Mouse (Mus musculus) NIH3T3 (cell line): ENCODE measurements around the gene Myef2.
"Not testable (repeated sequence)": the region's sequence is repeated elsewhere in the genome, so short reads cannot be mapped to it uniquely, and the experiment has no call there.

Experiments
- DNase-seq: peaks from one replicate; pipeline ENCODE4 v3.0.0-alpha.2; 2012; ENCODE audit warnings: low read depth

Myef2 gene

DNA sequence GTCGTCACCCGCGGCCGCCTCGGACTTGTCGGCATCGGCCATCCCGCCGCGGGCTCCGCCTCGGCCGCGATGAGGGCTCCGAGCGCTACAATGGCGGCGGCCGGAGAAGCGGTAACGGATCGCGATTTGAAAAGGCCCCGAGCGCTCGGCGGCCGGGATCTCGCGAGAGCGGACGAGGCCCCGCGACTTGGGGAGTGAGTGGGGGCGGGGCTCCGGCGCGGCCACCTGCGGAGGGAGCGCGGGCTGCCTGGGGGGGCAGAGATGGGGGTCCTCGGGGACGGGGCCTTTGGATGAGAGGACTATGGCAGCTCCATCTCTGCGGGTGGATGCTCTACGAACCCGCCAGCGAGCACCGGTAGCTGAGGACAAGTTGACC is at the start of gene Myef2:
Gene Myef2, minus strand, starts transcription at position 185 of the 376 bp plus-strand sequence.
- DNase-seq: peak; percentile 94

GRCm38 (mm10) chr2:125162012-125162470 is 38.6 kb upstream of the Myef2 start:
- DNase-seq: no peak

DNA sequence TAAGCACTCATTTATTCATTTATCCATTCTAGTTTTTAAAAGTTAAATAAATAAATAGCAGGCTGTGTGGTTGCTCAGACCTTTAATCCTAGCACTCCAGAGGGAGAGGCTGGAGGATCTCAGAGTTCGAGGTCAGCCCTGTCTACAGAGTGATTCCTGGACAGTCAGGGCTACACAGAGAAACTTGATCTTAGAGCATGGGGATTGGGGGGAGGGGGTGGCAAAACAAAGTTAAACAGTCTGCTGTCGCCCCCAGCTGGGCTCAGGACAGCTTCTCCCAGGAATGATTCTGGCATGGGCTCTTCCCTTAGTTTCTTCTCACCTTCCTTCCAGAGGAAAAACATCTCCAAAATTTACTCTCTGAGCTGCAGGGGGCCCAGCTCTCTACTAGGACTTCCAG is 32.0 kb upstream of the Myef2 start:
- DNase-seq: peak; percentile 17

DNA sequence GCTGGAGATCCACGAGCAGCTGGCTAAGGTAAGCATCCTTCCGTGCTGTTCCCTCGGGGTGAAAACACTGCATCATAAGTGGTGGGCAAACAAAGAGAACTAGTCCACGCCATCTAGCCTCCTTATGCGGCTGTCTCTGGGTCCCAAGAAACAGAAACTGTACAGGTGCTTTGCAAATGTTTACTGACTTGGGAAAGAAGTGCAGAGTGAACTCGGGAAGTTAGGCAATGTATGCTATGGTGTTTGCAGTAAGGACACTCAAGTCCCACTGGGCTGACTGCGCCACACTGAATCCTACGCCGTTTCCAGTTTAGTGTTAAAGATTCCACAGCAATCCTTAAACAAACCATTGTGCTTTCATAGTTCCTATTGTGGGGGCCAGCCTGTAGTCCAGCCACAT is 30.8 kb upstream of the Myef2 start:
- DNase-seq: no peak

GRCm38 (mm10) chr2:125152388-125152787 is 28.9 kb upstream of the Myef2 start, which contains the start of gene Slc12a1:
Gene Slc12a1, plus strand, starts transcription at chr2:125152505.
- DNase-seq: no peak

DNA sequence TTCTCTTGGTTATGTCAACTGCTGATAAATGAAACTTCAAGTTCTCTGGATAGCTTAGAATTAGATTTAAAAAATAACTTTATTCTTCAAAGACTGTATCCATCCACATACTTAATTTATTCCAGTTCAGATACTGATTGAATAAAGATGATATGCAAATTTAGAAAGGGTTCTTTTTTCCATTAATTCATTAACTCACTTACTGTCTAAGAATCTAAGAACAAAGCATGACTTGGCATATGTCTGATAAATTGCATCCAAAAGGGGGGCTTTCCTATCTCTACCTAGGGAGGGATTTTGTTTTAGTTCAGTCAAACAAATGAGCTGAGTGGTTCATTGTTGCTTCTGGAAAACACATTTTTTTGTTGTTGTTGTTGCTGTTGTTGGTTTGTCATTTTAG is 18.9 kb upstream of the Myef2 start:
- no peak for DNase-seq

GRCm38 (mm10) chr2:125136846-125137245 is 13.4 kb upstream of the Myef2 start:
- no peak for DNase-seq

GRCm38 (mm10) chr2:125135903-125136811 is 12.7 kb upstream of the Myef2 start, which contains the start of gene Ctxn2:
Gene Ctxn2, plus strand, starts transcription at chr2:125136692.
- peak; percentile 90 for DNase-seq

GRCm38 (mm10) chr2:125134113-125134512 is 10.7 kb upstream of the Myef2 start:
- no peak for DNase-seq

DNA sequence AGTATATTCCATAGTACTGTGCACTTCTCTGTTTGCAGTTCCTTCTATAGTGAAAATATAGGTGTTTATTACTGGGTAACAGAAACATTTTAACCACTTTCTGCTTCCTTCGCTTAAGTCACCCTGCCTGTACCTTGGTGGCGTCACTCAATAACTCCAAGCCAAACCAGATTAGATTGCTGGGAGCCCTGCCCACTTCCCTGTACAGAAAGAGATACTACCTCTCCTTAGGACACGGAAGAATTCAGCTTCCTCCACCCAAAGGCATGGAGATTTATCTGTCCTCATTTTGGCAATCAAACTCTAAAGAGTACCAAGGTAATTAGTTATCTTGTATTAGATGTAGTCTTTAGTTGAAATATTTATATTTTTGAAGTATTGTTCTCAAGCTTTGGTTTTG is 3.3 kb upstream of the Myef2 start:
- DNase-seq: no peak

GRCm38 (mm10) chr2:125125824-125126223 is 2.4 kb upstream of the Myef2 start:
- DNase-seq: no peak

- DNase-seq: peak; percentile 70
These were observed 611 bp downstream of the Myef2 start for GRCm38 (mm10) chr2:125122624-125123476.

GRCm38 (mm10) chr2:125122288-125122623 is 1.2 kb downstream of the Myef2 start:
- peak; percentile 57 for DNase-seq

- no peak for DNase-seq
These were observed 3.9 kb downstream of the Myef2 start for GRCm38 (mm10) chr2:125119381-125120110.

DNA sequence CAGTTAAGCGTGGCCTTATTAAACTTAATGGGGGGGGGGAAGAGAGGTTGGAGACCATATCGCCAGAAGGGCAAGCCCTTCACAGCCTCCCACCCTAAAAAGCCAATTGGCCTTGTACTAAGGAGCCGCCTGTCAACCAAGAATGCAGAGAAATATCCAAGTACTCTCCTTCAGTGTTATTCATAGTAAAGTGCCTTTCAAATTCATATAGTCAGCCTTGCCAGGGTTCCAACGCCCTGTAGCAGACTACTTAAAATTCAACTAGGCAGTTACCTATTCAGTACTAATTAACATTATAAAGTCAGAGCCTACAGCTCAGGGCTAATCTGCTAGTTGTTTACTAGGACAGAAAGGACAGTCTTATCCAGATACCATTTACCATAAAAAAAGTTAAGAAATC is 16.9 kb downstream of the Myef2 start:
- DNase-seq: not testable (repeated sequence)

DNA sequence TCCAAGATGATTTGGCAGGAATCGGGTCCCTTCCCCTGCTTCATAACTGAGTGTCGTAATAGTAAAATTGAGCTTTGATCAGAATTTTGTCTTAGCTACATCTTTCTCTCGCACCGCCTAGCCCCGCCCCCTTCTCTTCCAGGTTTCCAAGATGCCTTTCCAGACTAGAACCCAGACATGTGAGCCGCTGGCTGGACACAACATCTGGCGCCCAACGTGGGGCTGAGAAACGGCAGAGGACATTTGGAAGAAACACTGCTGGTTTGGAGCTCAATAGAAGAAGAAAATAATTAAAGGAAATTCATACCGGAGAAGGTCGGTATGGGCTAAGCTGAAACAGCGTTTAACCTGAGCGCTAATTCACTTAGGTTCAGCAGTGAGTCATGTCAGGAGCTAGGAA is 19.0 kb downstream of the Myef2 start:
- not testable (repeated sequence) for DNase-seq

GRCm38 (mm10) chr2:125092123-125092522 is 31.3 kb downstream of the Myef2 start:
- not testable (repeated sequence) for DNase-seq

GRCm38 (mm10) chr2:125088757-125089156 is 34.7 kb downstream of the Myef2 start:
- no peak for DNase-seq

GRCm38 (mm10) chr2:125083879-125084278 is 39.6 kb downstream of the Myef2 start:
- DNase-seq: no peak

DNA sequence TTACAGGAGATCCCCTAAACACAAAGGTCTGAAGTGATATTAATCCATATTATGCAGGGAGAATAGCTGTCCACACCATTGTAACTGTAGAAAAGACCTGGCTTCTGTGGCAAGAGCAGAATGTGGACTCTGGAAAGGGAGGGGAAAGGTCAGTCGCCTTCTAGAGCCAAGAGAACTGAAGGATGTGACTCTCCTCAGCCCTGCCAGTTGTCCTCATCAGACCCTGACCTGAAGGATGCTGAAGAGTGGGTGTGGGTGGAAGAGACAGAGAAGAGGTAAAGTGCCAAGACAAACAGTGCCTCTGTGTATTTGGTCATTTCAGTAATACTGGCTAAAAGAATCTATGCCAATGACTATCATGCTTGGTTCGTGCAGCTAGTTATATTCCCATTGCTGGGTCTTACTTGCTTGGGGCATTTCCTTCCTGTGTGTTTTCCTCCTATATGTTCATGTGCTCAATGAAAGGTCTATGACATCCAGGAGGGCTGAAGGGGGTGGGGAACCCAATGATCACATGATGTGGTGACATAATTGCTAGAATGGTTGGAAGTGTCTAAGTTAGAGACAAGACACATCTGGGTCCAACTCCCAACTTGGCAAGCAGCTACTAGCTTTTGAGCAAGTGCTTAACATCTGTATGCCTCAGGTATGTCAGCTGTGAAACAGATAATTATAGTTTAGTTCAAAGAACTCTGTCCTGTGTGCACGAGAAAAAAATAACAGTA is 50.2 kb downstream of the Myef2 start:
- DNase-seq: no peak

- no peak for DNase-seq
These were observed 54.8 kb downstream of the Myef2 start for GRCm38 (mm10) chr2:125068696-125069095.
